19 mouse cellular contexts compared by ENCODE assay signal in the genomic region with DNA sequence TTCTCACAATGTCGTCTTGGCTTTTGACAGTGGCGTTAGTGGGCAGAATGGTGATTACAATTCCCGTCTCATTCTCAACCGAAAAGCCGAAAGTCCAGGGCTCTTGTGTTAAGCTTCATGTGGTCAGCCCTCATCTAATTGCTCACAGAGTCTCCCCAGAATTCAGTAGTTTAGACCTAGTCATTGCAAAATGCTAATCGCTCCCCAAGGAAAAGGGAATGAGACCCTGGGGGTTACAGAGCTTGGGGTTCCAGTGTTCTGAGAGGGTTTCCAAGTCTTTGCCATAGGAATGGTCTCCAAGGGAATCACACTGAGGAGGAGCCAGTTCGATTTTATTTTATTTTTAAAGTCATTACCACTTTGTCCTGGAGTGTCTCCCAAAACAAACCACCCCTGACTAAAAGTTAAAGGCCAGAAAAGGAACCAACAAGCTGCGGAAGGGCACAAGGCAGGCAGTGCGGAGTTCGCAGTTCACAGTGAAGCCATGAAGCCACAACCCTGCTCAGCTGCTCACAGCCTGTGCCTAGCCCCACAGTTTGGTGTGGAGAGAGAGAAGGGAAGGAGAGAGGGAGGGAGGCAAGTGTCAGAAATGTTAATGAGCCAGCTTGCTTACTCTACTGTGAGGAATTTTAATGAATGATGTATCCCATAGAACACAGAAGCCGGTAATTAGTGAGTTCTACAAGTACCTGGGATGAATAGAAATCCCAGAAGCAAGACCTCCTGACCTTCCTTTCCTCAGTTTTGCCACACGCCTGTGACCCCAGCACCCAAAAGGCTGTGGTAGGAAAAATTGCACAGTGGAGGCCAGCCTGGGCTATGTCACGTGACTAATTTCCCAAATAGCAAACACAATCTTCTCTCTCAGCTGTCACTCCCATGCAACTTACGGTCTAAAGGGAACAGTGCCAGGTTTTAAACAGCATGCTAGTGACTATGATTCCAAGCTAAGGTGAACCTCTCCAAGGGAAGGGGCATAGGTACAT. TPM values are rescaled to one million over a fixed set of nuclear protein-coding genes. Genes with fewer than 3 reads are reported as not detected.
DNase-seq lines count a peak whose midpoint lies in the region; ATAC-seq and TF ChIP-seq lines count a peak whose summit lies in the region.
"Had no signal": no experiment of that assay in that cellular context is flagged by ENCODE, and none has a peak within 500 bp of the region (broad histone marks: within the 10 kb centered on the region; RNA-seq: fewer than 3 reads in every experiment).

No protein-coding gene starts in this region.

- ATAC-seq in forebrain, embryonic 11.5 days (replicated peaks; ENCODE audit: low FRiP score), result peak; percentile 87
- ATAC-seq in kidney, postnatal 0 days (replicated peaks; ENCODE audit: low FRiP score, low read depth), result 0 out of 2 replicates have a peak, but pooled peaks have one; percentile 27
- ATAC-seq in forebrain, postnatal 0 days, result peak; percentile 28; the same call in 1 of the 2 replicates
- ATAC-seq in midbrain, embryonic 11.5 days (ENCODE audit: low FRiP score), result no peak
- ATAC-seq: hindbrain, postnatal 0 days had no signal

- H3K4me2 ChIP-seq in forebrain, embryonic 11.5 days (ENCODE audit: low read depth, low read length, severe bottlenecking), result no peak overlapping the region
- no peak overlapping the region for H3K4me2 ChIP-seq in kidney, postnatal 0 days (ENCODE audit: low read length)
- no peak overlapping the region for H3K4me2 ChIP-seq in forebrain, postnatal 0 days (ENCODE audit: low read depth)
- H3K4me2 ChIP-seq in midbrain, embryonic 11.5 days, result no peak overlapping the region
- H3K4me2 ChIP-seq: heart, embryonic 15.5 days; limb, embryonic 13.5 days; liver, embryonic 13.5 days; lung, embryonic 14.5 days had no signal

- no peaks in the 10 kb centered on the region for H3K27me3 ChIP-seq in forebrain, embryonic 11.5 days (ENCODE audit: control insufficient read depth, insufficient read depth, low read length)
- peaks cover 5% of the 10 kb centered on the region; the same call in 1 of the 2 replicates for H3K27me3 ChIP-seq in forebrain, embryonic 10.5 days (ENCODE audit: poor library complexity, severe bottlenecking)
- no peaks in the 10 kb centered on the region for H3K27me3 ChIP-seq in kidney, postnatal 0 days (ENCODE audit: insufficient read depth, low read length)
- H3K27me3 ChIP-seq in forebrain, postnatal 0 days (ENCODE audit: insufficient read depth, low read length), result no peaks in the 10 kb centered on the region
- H3K27me3 ChIP-seq in midbrain, embryonic 11.5 days (ENCODE audit: control insufficient read depth, insufficient read depth, low read length), result no peaks in the 10 kb centered on the region
- no peaks in the 10 kb centered on the region for H3K27me3 ChIP-seq in embryonic facial prominence, embryonic 10.5 days (replicated peaks; ENCODE audit: low read depth, poor library complexity, severe bottlenecking)
- H3K27me3 ChIP-seq: heart, embryonic 15.5 days; limb, embryonic 13.5 days had no signal

- TF ChIP-seq CTCF in kidney, postnatal 0 days (IDR thresholded peaks at IDR 0.05; ENCODE audit: low read depth), result no peak
- TF ChIP-seq CTCF in brain, embryonic 14.5 days (IDR thresholded peaks at IDR 0.05; ENCODE audit: borderline replicate concordance, extremely low read depth, insufficient read depth, insufficient read length), result no peak
- no peak for TF ChIP-seq CTCF in forebrain, postnatal 0 days (IDR thresholded peaks at IDR 0.05; ENCODE audit: low read depth)

- no peak overlapping the region for H3K4me3 ChIP-seq in forebrain, embryonic 11.5 days (ENCODE audit: low read depth, low read length)
- H3K4me3 ChIP-seq in forebrain, embryonic 10.5 days, result no peak overlapping the region
- no peak overlapping the region for H3K4me3 ChIP-seq in kidney, postnatal 0 days (replicated peaks; ENCODE audit: low read depth, low read length)
- no peak overlapping the region for H3K4me3 ChIP-seq in forebrain, postnatal 0 days (ENCODE audit: low read depth, low read length)
- no peak overlapping the region for H3K4me3 ChIP-seq in midbrain, embryonic 11.5 days (ENCODE audit: low read depth, low read length)
- no peak overlapping the region for H3K4me3 ChIP-seq in embryonic facial prominence, embryonic 10.5 days
- H3K4me3 ChIP-seq: heart, embryonic 15.5 days; limb, embryonic 13.5 days; liver, embryonic 13.5 days had no signal

- DNase-seq in forebrain, embryonic 11.5 days (ENCODE audit: low spot score), result peak; percentile 50
- no peak for DNase-seq in forebrain, embryonic 10.5 days (ENCODE audit: extremely low spot score, low spot score)
- no peak for DNase-seq in kidney, postnatal 0 days (ENCODE audit: low spot score)
- no peak for DNase-seq in kidney, postnatal 10 days
- DNase-seq in brain, embryonic 14.5 days (ENCODE audit: low read depth), result peak; percentile 70
- DNase-seq in forebrain, postnatal 0 days, result no peak
- DNase-seq in midbrain, embryonic 11.5 days (ENCODE audit: low spot score, missing footprints), result no peak
- DNase-seq in embryonic facial prominence, embryonic 10.5 days (ENCODE audit: low spot score), result no peak
- DNase-seq: cerebellum, postnatal 10 days; liver, embryonic 13.5 days; lung, embryonic 14.5 days; lung, postnatal 36 days; thymus, postnatal 36 days had no signal

- 64% methylated on average over 14 of the region's 14 CpGs for WGBS in forebrain, embryonic 11.5 days
- 77% methylated on average over 14 of the region's 14 CpGs for WGBS in forebrain, embryonic 10.5 days
- 71% methylated on average over 14 of the region's 14 CpGs for WGBS in kidney, postnatal 0 days
- 48% methylated on average over 14 of the region's 14 CpGs for WGBS in forebrain, postnatal 0 days
- 80% methylated on average over 14 of the region's 14 CpGs for WGBS in midbrain, embryonic 11.5 days
- WGBS in embryonic facial prominence, embryonic 10.5 days, result 75% methylated on average over 14 of the region's 14 CpGs

- no peak overlapping the region for H3K9ac ChIP-seq in forebrain, embryonic 11.5 days (ENCODE audit: low read length)
- H3K9ac ChIP-seq in kidney, postnatal 0 days (ENCODE audit: low read depth, low read length), result no peak overlapping the region
- no peak overlapping the region for H3K9ac ChIP-seq in forebrain, postnatal 0 days
- H3K9ac ChIP-seq in midbrain, embryonic 11.5 days (ENCODE audit: low read length), result no peak overlapping the region
- H3K9ac ChIP-seq: heart, embryonic 15.5 days; limb, embryonic 13.5 days; liver, embryonic 13.5 days; lung, embryonic 14.5 days had no signal

- peaks cover 4% of the 10 kb centered on the region; the same call in 1 of the 2 replicates for H3K4me1 ChIP-seq in forebrain, embryonic 11.5 days (replicated peaks; ENCODE audit: control insufficient read depth, insufficient read depth, low read length)
- peaks cover 33% of the 10 kb centered on the region for H3K4me1 ChIP-seq in forebrain, embryonic 10.5 days
- H3K4me1 ChIP-seq in kidney, postnatal 0 days (replicated peaks; ENCODE audit: insufficient read depth, low read length), result no peaks in the 10 kb centered on the region
- peaks cover 8% of the 10 kb centered on the region for H3K4me1 ChIP-seq in forebrain, postnatal 0 days (ENCODE audit: insufficient read depth)
- peaks cover 7% of the 10 kb centered on the region for H3K4me1 ChIP-seq in midbrain, embryonic 11.5 days (ENCODE audit: control insufficient read depth, insufficient read depth, low read length)
- H3K4me1 ChIP-seq in embryonic facial prominence, embryonic 10.5 days, result peaks cover 10% of the 10 kb centered on the region
- H3K4me1 ChIP-seq: limb, embryonic 13.5 days; liver, embryonic 13.5 days had no signal

- no peak for TF ChIP-seq POLR2A in brain, embryonic 14.5 days (IDR thresholded peaks at IDR 0.05; ENCODE audit: borderline replicate concordance, extremely low read depth, insufficient read depth, insufficient read length, poor library complexity, severe bottlenecking)

- no peaks in the 10 kb centered on the region for H3K9me3 ChIP-seq in forebrain, embryonic 11.5 days (ENCODE audit: control insufficient read depth, low read length)
- H3K9me3 ChIP-seq in forebrain, embryonic 10.5 days, result no peaks in the 10 kb centered on the region
- no peaks in the 10 kb centered on the region for H3K9me3 ChIP-seq in kidney, postnatal 0 days (replicated peaks; ENCODE audit: low read length)
- H3K9me3 ChIP-seq in forebrain, postnatal 0 days (ENCODE audit: low read length), result no peaks in the 10 kb centered on the region
- no peaks in the 10 kb centered on the region for H3K9me3 ChIP-seq in midbrain, embryonic 11.5 days (ENCODE audit: control insufficient read depth, low read length)
- H3K9me3 ChIP-seq in embryonic facial prominence, embryonic 10.5 days, result no peaks in the 10 kb centered on the region
- H3K9me3 ChIP-seq: heart, embryonic 15.5 days; limb, embryonic 13.5 days; liver, embryonic 13.5 days had no signal

- no peak overlapping the region for H3K27ac ChIP-seq in forebrain, embryonic 11.5 days (ENCODE audit: low read depth, low read length)
- no peak overlapping the region for H3K27ac ChIP-seq in forebrain, embryonic 10.5 days
- H3K27ac ChIP-seq in kidney, postnatal 0 days, result no peak overlapping the region
- no peak overlapping the region for H3K27ac ChIP-seq in forebrain, postnatal 0 days (ENCODE audit: low read depth, low read length)
- no peak overlapping the region for H3K27ac ChIP-seq in midbrain, embryonic 11.5 days (ENCODE audit: low read depth, low read length)
- no peak overlapping the region for H3K27ac ChIP-seq in embryonic facial prominence, embryonic 10.5 days (replicated peaks)
- H3K27ac ChIP-seq: heart, embryonic 15.5 days; hindbrain, postnatal 0 days; limb, embryonic 13.5 days; liver, embryonic 13.5 days had no signal

- H3K36me3 ChIP-seq in forebrain, embryonic 11.5 days (ENCODE audit: control insufficient read depth, insufficient read depth, low read length), result no peaks in the 10 kb centered on the region
- no peaks in the 10 kb centered on the region for H3K36me3 ChIP-seq in forebrain, embryonic 10.5 days (replicated peaks)
- no peaks in the 10 kb centered on the region for H3K36me3 ChIP-seq in kidney, postnatal 0 days (ENCODE audit: insufficient read depth, low read length)
- H3K36me3 ChIP-seq in forebrain, postnatal 0 days (ENCODE audit: insufficient read depth), result no peaks in the 10 kb centered on the region
- no peaks in the 10 kb centered on the region for H3K36me3 ChIP-seq in midbrain, embryonic 11.5 days (ENCODE audit: control insufficient read depth, insufficient read depth, low read length)
- H3K36me3 ChIP-seq in embryonic facial prominence, embryonic 10.5 days (replicated peaks), result no peaks in the 10 kb centered on the region
- H3K36me3 ChIP-seq: heart, embryonic 15.5 days; limb, embryonic 13.5 days; liver, embryonic 13.5 days had no signal

RNA-seq across cellular contexts. Expression of gene Vwa3a, which starts 4.5 kb away (rescaled TPM):
- polyA plus RNA-seq in forebrain, embryonic 11.5 days (2014; fragmentation: Nextera tagmentation; extraction: Ambion mirVana), result 0.11 and 0.19 TPM in 2 replicates
- 0.11 and 0.41 TPM in 2 replicates for polyA plus RNA-seq in forebrain, embryonic 10.5 days (2016; fragmentation: Nextera tagmentation; extraction: Ambion mirVana)
- 0.13 and 0.15 TPM in 2 replicates for polyA plus RNA-seq in kidney, postnatal 0 days (2015; fragmentation: Nextera tagmentation; extraction: Ambion mirVana)
- polyA plus RNA-seq in brain, embryonic 14.5 days (2012; rRNA removed), result 2.1 and 3.0 TPM in 2 replicates
- 2.1 and 5.0 TPM in 2 replicates for total RNA-seq in forebrain, postnatal 0 days (2014; rRNA removed)
- polyA plus RNA-seq in forebrain, postnatal 0 days (2015; fragmentation: Nextera tagmentation; extraction: Ambion mirVana), result 1.1 and 2.5 TPM in 2 replicates
- polyA plus RNA-seq in midbrain, embryonic 11.5 days (2014; fragmentation: Nextera tagmentation; extraction: Ambion mirVana), result 0.08 and 0.37 TPM in 2 replicates
- 0.07 and 0.47 TPM in 2 replicates for polyA plus RNA-seq in embryonic facial prominence, embryonic 10.5 days (2016; fragmentation: Nextera tagmentation; extraction: Ambion mirVana)
- total RNA-seq: hematopoietic stem cell, adult 5-6 weeks; megakaryocyte-erythroid progenitor cell, adult 5-6 weeks; neutrophil, adult 5-6 weeks had no signal

Comparison
In these comparisons a context has a peak if more than half of its experiments do, and no peak if none do; other contexts are left out.
1. DNase-seq: peak in forebrain, embryonic 11.5 days (single experiment) and brain, embryonic 14.5 days (single experiment); none in forebrain, embryonic 10.5 days (single experiment), kidney, postnatal 0 days (single experiment), kidney, postnatal 10 days (single experiment), forebrain, postnatal 0 days (single experiment), midbrain, embryonic 11.5 days (single experiment) and embryonic facial prominence, embryonic 10.5 days (single experiment).